Mouse (Mus musculus) stomach, postnatal 0 days (tissue): ENCODE results near the gene Gcn1l1. TPM values are rescaled to one million over a fixed set of nuclear protein-coding genes. Genes with fewer than 3 reads are reported as not detected.
"Not testable (repeated sequence)": the region's sequence is repeated elsewhere in the genome, so short reads cannot be mapped to it uniquely, and the experiment has no call there.

ENCODE experiments used
- ATAC-seq: fragments of 200-750 bp; cut with Nextera tagmentation; 2 replicates; pipeline ENCODE4 v1.8.0; 2017; ENCODE audit not compliant: low FRiP score, low TSS enrichment
- DNase-seq: peaks from one replicate; pipeline ENCODE4 v3.0.0-alpha.2; 2016; ENCODE audit warnings: low spot score
- H3K27ac ChIP-seq: fragments of 300-500 bp; sonication (generic); replicated peaks from 2 replicates; pipeline ENCODE4 v1.5.1; 2014; ENCODE audit warnings: mild to moderate bottlenecking, control low read depth
- H3K27me3 ChIP-seq: fragments of 300-500 bp; sonication (generic); 2 replicates; pipeline ENCODE4 v1.6.1; 2014; ENCODE audit warnings: low read length; ENCODE audit not compliant: control insufficient read depth, insufficient read depth
- H3K36me3 ChIP-seq: fragments of 300-500 bp; sonication (generic); 2 replicates; pipeline ENCODE4 v1.6.1; 2014; ENCODE audit warnings: low read length, mixed read lengths; ENCODE audit not compliant: control insufficient read depth, insufficient read depth
- H3K4me1 ChIP-seq: fragments of 300-500 bp; sonication (generic); replicated peaks from 2 replicates; pipeline ENCODE4 v1.6.1; 2014; ENCODE audit warnings: antibody characterized with exemption; ENCODE audit not compliant: control insufficient read depth, insufficient read depth
- H3K4me2 ChIP-seq: fragments of 300-500 bp; sonication (generic); replicated peaks from 2 replicates; pipeline ENCODE4 v1.6.1; 2014; ENCODE audit warnings: low read depth, mild to moderate bottlenecking, control low read depth, moderate library complexity
- H3K4me3 ChIP-seq: fragments of 300-500 bp; sonication (generic); 2 replicates; pipeline ENCODE4 v1.5.1; 2014; ENCODE audit warnings: low read depth, low read length, control low read depth
- H3K9ac ChIP-seq: fragments of 300-500 bp; sonication (generic); 2 replicates; pipeline ENCODE4 v1.6.1; 2014; ENCODE audit warnings: mild to moderate bottlenecking, low read length, control low read depth, mixed read lengths
- H3K9me3 ChIP-seq: fragments of 300-500 bp; sonication (generic); 2 replicates; pipeline ENCODE4 v1.6.1; 2016; ENCODE audit warnings: low read length; ENCODE audit not compliant: control insufficient read depth
- CTCF ChIP-seq: IDR thresholded peaks from 2 replicates; pipeline ENCODE4 v1.5.1; 2016; ENCODE audit warnings: antibody characterized with exemption, low read depth, mild to moderate bottlenecking, moderate library complexity
- EP300 ChIP-seq: optimal IDR thresholded peaks from 2 replicates; pipeline ENCODE3; 2016; ENCODE audit warnings: antibody characterized with exemption
- WGBS: fragments of 180-500 bp; shearing (Covaris S2); extraction: QIAGEN DNeasy Blood & Tissue Kit; methylation state at CpG from one replicate; pipeline ENCODE4 v1.1.7; 2014; 5-methylcytosine and 5-hydroxymethylcytosine counted together
- polyA plus RNA-seq: library from polyadenylated mRNA; unstranded; fragments of >200 nt; fragmentation: Nextera tagmentation; extraction: Ambion mirVana; gene quantifications from 2 replicates; pipeline ENCODE4 v1.2.1, GENCODE M21; 2015

Gene Gcn1l1
- polyA plus RNA-seq, 1 experiment from 2014 or later, result 11.7 TPM

- H3K27me3 ChIP-seq, result no peaks in the 10 kb centered on the region
- no peak overlapping the region for H3K4me3 ChIP-seq
- H3K27ac ChIP-seq, result no peak overlapping the region
- peaks cover 7% of the 10 kb centered on the region for H3K36me3 ChIP-seq
- no peaks in the 10 kb centered on the region for H3K9me3 ChIP-seq
- no peak for DNase-seq
- WGBS, result 67% methylated on average over 11 of the region's 11 CpGs
- peaks cover 3% of the 10 kb centered on the region; the same call in 1 of the 2 replicates for H3K4me1 ChIP-seq
- H3K4me2 ChIP-seq, result no peak overlapping the region
- H3K9ac ChIP-seq, result no peak overlapping the region
- TF ChIP-seq EP300 (no peak), CTCF (no peak)
- ATAC-seq, result no peak
These were observed 4.3 kb downstream of the Gcn1l1 start for GRCm38 (mm10) chr5:115569308-115569707.

GRCm38 (mm10) chr5:115569721-115570120, 4.7 kb downstream of the Gcn1l1 start:
- H3K27ac ChIP-seq, result no peak overlapping the region
- WGBS, result 93% methylated on average over 4 of the region's 4 CpGs
- H3K27me3 ChIP-seq, result no peaks in the 10 kb centered on the region
- no peak overlapping the region for H3K9ac ChIP-seq
- ATAC-seq (no peak), DNase-seq (no peak)
- no peaks in the 10 kb centered on the region for H3K9me3 ChIP-seq
- H3K4me2 ChIP-seq, result no peak overlapping the region
- TF ChIP-seq CTCF (no peak), EP300 (no peak)
- peaks cover 8% of the 10 kb centered on the region for H3K36me3 ChIP-seq
- no peak overlapping the region for H3K4me3 ChIP-seq
- peaks cover 3% of the 10 kb centered on the region; the same call in 1 of the 2 replicates for H3K4me1 ChIP-seq

- Histone ChIP-seq H3K4me2 (no peak overlapping the region), H3K27ac (no peak overlapping the region), H3K9ac (no peak overlapping the region), H3K4me3 (no peak overlapping the region), H3K27me3 (no peaks in the 10 kb centered on the region), H3K4me1 (no peaks in the 10 kb centered on the region), H3K9me3 (no peaks in the 10 kb centered on the region), H3K36me3 (peaks cover 12% of the 10 kb centered on the region)
- no peak for ATAC-seq
- 96% methylated on average over 7 of the region's 7 CpGs for WGBS
- TF ChIP-seq CTCF, result no peak
- no peak for TF ChIP-seq EP300
- no peak for DNase-seq
These were observed 6.0 kb downstream of the Gcn1l1 start for GRCm38 (mm10) chr5:115571086-115571485.

- no peaks in the 10 kb centered on the region for H3K4me1 ChIP-seq
- TF ChIP-seq EP300, result no peak
- TF ChIP-seq CTCF, result no peak
- peak overlapping the region; percentile 14; the same call in 1 of the 2 replicates for H3K4me2 ChIP-seq
- H3K4me3 ChIP-seq, result no peak overlapping the region
- peak; percentile 45; the same call in 1 of the 2 replicates for ATAC-seq
- peaks cover 24% of the 10 kb centered on the region for H3K36me3 ChIP-seq
- no peak for DNase-seq
- 43% methylated on average over 17 of the region's 17 CpGs for WGBS
- H3K27ac ChIP-seq, result peak overlapping the region; percentile 78
- no peaks in the 10 kb centered on the region for H3K27me3 ChIP-seq
- H3K9me3 ChIP-seq, result no peaks in the 10 kb centered on the region
- H3K9ac ChIP-seq, result peak overlapping the region; percentile 35; the same call in 1 of the 2 replicates
These were observed 7.9 kb downstream of the Gcn1l1 start for GRCm38 (mm10) chr5:115572679-115573535.

DNA sequence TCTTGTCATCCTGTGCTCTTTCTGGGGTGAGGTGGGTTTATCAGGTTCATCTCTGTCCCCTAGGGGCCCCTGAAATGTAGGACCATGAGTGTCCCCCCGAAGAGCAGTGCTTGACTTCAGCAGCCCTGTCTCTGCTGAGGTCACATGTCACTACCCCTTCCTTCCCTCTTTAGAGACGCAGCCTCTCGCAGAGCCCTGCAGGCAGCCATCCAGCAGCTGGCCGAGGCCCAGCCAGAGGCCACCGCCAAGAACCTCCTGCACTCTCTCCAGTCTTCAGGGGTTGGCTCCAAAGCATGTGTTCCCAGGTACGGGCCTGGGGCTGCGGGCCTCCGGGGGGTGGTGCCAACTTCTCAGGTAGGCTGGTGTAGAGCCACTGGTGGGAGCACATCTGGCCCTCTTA, 9.9 kb downstream of the Gcn1l1 start:
- ATAC-seq (no peak), DNase-seq (no peak)
- no peak overlapping the region; the same call in 1 of the 2 replicates for H3K27ac ChIP-seq
- no peak overlapping the region for H3K4me3 ChIP-seq
- TF ChIP-seq CTCF, result no peak
- TF ChIP-seq EP300, result no peak
- H3K9ac ChIP-seq, result no peak overlapping the region
- H3K4me2 ChIP-seq, result no peak overlapping the region
- H3K9me3 ChIP-seq, result no peaks in the 10 kb centered on the region
- 71% methylated on average over 8 of the region's 8 CpGs for WGBS
- H3K4me1 ChIP-seq, result no peaks in the 10 kb centered on the region
- H3K27me3 ChIP-seq, result no peaks in the 10 kb centered on the region
- peaks cover 33% of the 10 kb centered on the region for H3K36me3 ChIP-seq

GRCm38 (mm10) chr5:115577686-115578085, 12.6 kb downstream of the Gcn1l1 start:
- H3K9me3 ChIP-seq, H3K4me1 ChIP-seq, H3K9ac ChIP-seq, H3K27ac ChIP-seq, H3K27me3 ChIP-seq, H3K4me2 ChIP-seq, DNase-seq, ATAC-seq, H3K4me3 ChIP-seq: not testable (repeated sequence)
- 94% methylated on average over 4 of the region's 4 CpGs for WGBS
- H3K36me3 ChIP-seq, result peaks cover 56% of the 10 kb centered on the region
